Mouse (Mus musculus) myocyte (in vitro differentiated cells): ENCODE measurements around the gene Limd1.

ENCODE experiments used
- E2F4 ChIP-seq: IDR thresholded peaks from one replicate; pipeline ENCODE4 v1.6.1; 2011; ENCODE audit warnings: mild to moderate bottlenecking, control low read depth, moderate library complexity; ENCODE audit not compliant: insufficient read depth
- MAX ChIP-seq: IDR thresholded peaks from one replicate; pipeline ENCODE4 v1.6.1; 2011; ENCODE audit warnings: low read depth, mild to moderate bottlenecking, control low read depth
- MYOD1 ChIP-seq, 3 experiments: IDR thresholded peaks; one replicate each; pipeline ENCODE4 v1.6.1; 2011; ENCODE audit warnings: control low read depth in 2 of 3, low read depth in 2 of 3, mild to moderate bottlenecking in 2 of 3, moderate library complexity in 1 of 3; ENCODE audit not compliant: insufficient read length in 2 of 3, control insufficient read depth in 1 of 3
- MYOG ChIP-seq, 3 experiments: IDR thresholded peaks; one replicate each; pipeline ENCODE4 v1.6.1; 2011; ENCODE audit warnings: control low read depth in 2 of 3, low read depth in 2 of 3, mild to moderate bottlenecking in 2 of 3; ENCODE audit not compliant: insufficient read length in 2 of 3, control insufficient read depth in 1 of 3, insufficient read depth in 1 of 3
- POLR2A ChIP-seq: IDR thresholded peaks from one replicate; pipeline ENCODE4 v1.6.1; 2011; ENCODE audit warnings: low read depth, mild to moderate bottlenecking, control low read depth, moderate library complexity; ENCODE audit not compliant: insufficient read length
- POLR2AphosphoS2 ChIP-seq: IDR thresholded peaks from one replicate; pipeline ENCODE4 v1.6.1; 2011; ENCODE audit warnings: low read depth, control low read depth; ENCODE audit not compliant: insufficient read length
- REST ChIP-seq: IDR thresholded peaks from one replicate; pipeline ENCODE4 v1.6.1; 2011; ENCODE audit warnings: mild to moderate bottlenecking, control low read depth, moderate library complexity; ENCODE audit not compliant: insufficient read depth, insufficient read length
- SRF ChIP-seq: IDR thresholded peaks from one replicate; pipeline ENCODE4 v1.6.1; 2011; ENCODE audit warnings: low read depth; ENCODE audit not compliant: control insufficient read depth, insufficient read length
- TCF12 ChIP-seq: IDR thresholded peaks from one replicate; pipeline ENCODE4 v1.6.1; 2011; ENCODE audit warnings: mild to moderate bottlenecking, control low read depth; ENCODE audit not compliant: poor library complexity, insufficient read depth, severe bottlenecking
- TCF3 ChIP-seq: IDR thresholded peaks from one replicate; pipeline ENCODE4 v1.6.1; 2011; ENCODE audit warnings: low read depth, control low read depth; ENCODE audit not compliant: insufficient read length
- USF1 ChIP-seq: IDR thresholded peaks from one replicate; pipeline ENCODE4 v1.6.1; 2011; ENCODE audit warnings: low read depth, mild to moderate bottlenecking, control low read depth, moderate library complexity

GRCm38 (mm10) chr9:123528087-123528925 is 49.8 kb downstream of the Limd1 start:
- TF ChIP-seq POLR2A (no peak), MYOG (IDR thresholded peaks at IDR 0.05; ENCODE audit: control insufficient read depth in 1 of 3, insufficient read depth in 1 of 3, insufficient read length in 2 of 3, low read depth in 2 of 3) (no peak), USF1 (no peak), REST (no peak), TCF12 (no peak), POLR2AphosphoS2 (no peak), E2F4 (no peak), SRF (no peak), MAX (no peak), TCF3 (no peak), MYOD1 (IDR thresholded peaks at IDR 0.05; ENCODE audit: control insufficient read depth in 1 of 3, insufficient read length in 2 of 3, low read depth in 2 of 3) (no peak)
